1 mouse cellular context compared by ENCODE assay signal in genomic region chr8:70443326-70443725, GRCm38 (mm10).
A peak's percentile ranks its signal among the peaks of the same experiment; 100 is the strongest.
TF ChIP-seq lines count a peak whose summit lies in the region.

No protein-coding gene starts in this region.

TF ChIP-seq in MEL, 35 proteins besides CTCF, POLR2A, EP300 and RAD21 (continued from another document):
- no peak for TF ChIP-seq MXI1 (IDR thresholded peaks at IDR 0.05; ENCODE audit: low read depth, low read length)
- 0 out of 2 replicates have a peak, but pooled peaks have one; percentile 14 for TF ChIP-seq MAFK (IDR thresholded peaks at IDR 0.05; ENCODE audit: borderline replicate concordance, low read depth, low read length)
- TF ChIP-seq UBTF (IDR thresholded peaks at IDR 0.05; ENCODE audit: borderline replicate concordance, insufficient read depth, low read depth, low read length): no peak
- no peak for TF ChIP-seq KAT2A (conservative IDR thresholded peaks at IDR 0.05; ENCODE audit: low read depth, low read length)
- no peak for TF ChIP-seq NRF1 (IDR thresholded peaks at IDR 0.05; ENCODE audit: insufficient read depth, low read depth, low read length, poor library complexity, severe bottlenecking)
- no peak for TF ChIP-seq USF2 (IDR thresholded peaks at IDR 0.05; ENCODE audit: borderline replicate concordance in 1 of 2, insufficient read depth in 1 of 2, low read depth in 1 of 2, low read length in 2 of 2)
- no peak for TF ChIP-seq RCOR1 (IDR thresholded peaks at IDR 0.05; ENCODE audit: low read depth, low read length)
